Mouse (Mus musculus): ENCODE measurements around the gene Smyd1. TPM values are rescaled to one million over a fixed set of nuclear protein-coding genes. Genes with fewer than 3 reads are reported as not detected.
"Not testable (repeated sequence)": the region's sequence is repeated elsewhere in the genome, so short reads cannot be mapped to it uniquely, and the experiment has no call there.

Smyd1 gene
- total and polyA plus RNA-seq, 3 experiments: 0.16 TPM; not detected in 2

DNA sequence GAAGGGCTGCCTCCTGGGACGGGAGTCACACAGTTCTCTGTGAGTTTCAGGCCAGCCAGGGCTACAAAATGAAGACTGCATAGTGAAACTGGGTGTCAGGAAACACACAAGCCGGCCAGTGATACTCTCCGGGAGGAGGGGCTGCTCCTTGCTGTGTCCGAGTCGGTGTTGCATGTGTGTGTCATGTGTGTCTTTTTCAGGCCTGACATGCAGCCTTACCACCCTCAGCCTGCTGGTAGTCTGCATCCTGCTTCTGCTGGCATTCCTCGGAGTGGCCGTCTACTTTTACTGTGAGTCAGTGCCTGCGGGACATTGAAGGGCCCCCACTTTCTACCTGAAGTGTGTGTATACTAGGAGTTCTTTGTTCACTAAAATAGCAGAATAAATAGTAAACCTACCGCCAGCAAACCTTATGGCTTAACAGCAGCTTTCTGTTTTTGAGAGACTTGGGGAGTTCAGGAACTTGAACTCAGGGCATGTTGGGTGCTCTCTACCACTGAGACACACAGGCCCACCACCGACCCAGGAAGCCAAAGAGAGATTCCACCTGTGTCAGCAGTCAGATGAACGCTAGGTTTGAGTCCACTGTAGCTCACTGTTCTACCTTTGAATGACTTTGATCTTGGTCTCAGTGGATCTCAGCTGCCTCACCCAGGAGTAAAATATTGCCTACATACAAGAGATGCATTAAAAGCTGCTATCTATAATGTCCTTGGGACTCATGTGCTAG is 10.4 kb upstream of the Smyd1 start:
- H3K36me3 ChIP-seq (replicated peaks): no peaks in the 10 kb centered on the region
- H3K9me3 ChIP-seq (replicated peaks): no peaks in the 10 kb centered on the region
- peaks cover 17% of the 10 kb centered on the region for H3K27me3 ChIP-seq (ENCODE audit: insufficient read depth, low read length)
- TF ChIP-seq POLR2AphosphoS5 (IDR thresholded peaks at IDR 0.05; ENCODE audit: insufficient replicate concordance, low read depth, low read length): no peak
- no peak for TF ChIP-seq TAL1 (conservative IDR thresholded peaks at IDR 0.05; ENCODE audit: low read depth, low read length)
- TF ChIP-seq GATA1 (IDR thresholded peaks at IDR 0.05; ENCODE audit: borderline replicate concordance, low read length): no peak
- no peak for TF ChIP-seq CTCF (IDR thresholded peaks at IDR 0.05; ENCODE audit: low read depth, low read length)
- no peak for TF ChIP-seq GATA2 (IDR thresholded peaks at IDR 0.05; ENCODE audit: borderline replicate concordance, low read depth, low read length)
- no peak overlapping the region for H3K4me3 ChIP-seq (ENCODE audit: low read depth, low read length)
- H3K4me1 ChIP-seq (ENCODE audit: insufficient read depth, low read depth, low read length): no peaks in the 10 kb centered on the region
- ATAC-seq (ENCODE audit: extremely low read depth, insufficient number of reproducible peaks, low FRiP score, poor library complexity, severe bottlenecking): no peak
- DNase-seq (ENCODE audit: low spot score): no peak

DNA sequence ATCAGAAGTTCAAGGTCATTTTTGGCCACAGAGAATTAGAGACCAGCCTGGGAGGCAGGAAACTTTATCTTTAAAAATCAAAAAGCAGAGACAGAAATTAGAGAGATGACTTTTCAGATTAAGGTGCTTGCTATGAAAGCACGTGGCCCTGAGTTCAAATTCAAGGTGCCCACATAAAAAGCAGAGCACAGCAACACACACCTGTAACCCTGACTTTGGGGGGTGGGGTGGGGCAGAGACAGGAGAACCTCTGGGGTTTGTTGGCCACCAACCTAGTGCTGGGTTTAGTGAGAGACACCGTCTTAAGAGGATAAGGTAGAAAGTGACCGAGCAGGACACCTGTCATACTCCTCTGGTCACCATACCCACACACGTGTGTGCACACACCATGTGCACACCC is 9.5 kb upstream of the Smyd1 start:
- not testable (repeated sequence) for H3K4me1 ChIP-seq (ENCODE audit: insufficient read depth, low read depth, low read length)

DNA sequence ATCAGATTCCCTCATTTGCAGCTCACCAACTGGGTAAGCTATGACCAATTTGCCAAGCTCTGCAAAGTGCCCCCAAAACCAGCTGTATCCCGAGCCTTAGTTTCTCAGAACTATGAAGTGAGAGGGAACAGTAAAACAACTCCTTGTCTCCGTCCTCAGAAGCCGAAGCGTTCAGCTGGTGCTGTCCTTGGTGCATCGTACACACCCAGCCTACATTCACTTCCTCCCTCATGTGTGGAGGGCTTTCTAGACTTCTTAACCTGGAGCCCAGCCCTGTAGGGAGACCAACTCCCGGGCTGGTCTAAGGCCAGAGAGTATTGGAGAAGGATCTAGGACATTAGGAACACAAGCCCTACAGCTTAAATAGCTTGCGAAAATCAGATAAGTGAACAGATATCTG is 8.5 kb upstream of the Smyd1 start:
- TF ChIP-seq GATA2 (IDR thresholded peaks at IDR 0.05; ENCODE audit: borderline replicate concordance, low read depth, low read length) (no peak), POLR2AphosphoS5 (IDR thresholded peaks at IDR 0.05; ENCODE audit: insufficient replicate concordance, low read depth, low read length) (no peak), CTCF (IDR thresholded peaks at IDR 0.05; ENCODE audit: low read depth, low read length) (no peak), TAL1 (conservative IDR thresholded peaks at IDR 0.05; ENCODE audit: low read depth, low read length) (no peak), GATA1 (IDR thresholded peaks at IDR 0.05; ENCODE audit: borderline replicate concordance, low read length) (no peak)
- Histone ChIP-seq H3K4me1 (ENCODE audit: insufficient read depth, low read depth, low read length) (no peaks in the 10 kb centered on the region), H3K9me3 (replicated peaks) (no peaks in the 10 kb centered on the region), H3K4me3 (ENCODE audit: low read depth, low read length) (no peak overlapping the region), H3K27me3 (ENCODE audit: insufficient read depth, low read length) (peaks cover 18% of the 10 kb centered on the region), H3K36me3 (replicated peaks) (no peaks in the 10 kb centered on the region)
- DNase-seq (ENCODE audit: low spot score): no peak
- no peak for ATAC-seq (ENCODE audit: extremely low read depth, insufficient number of reproducible peaks, low FRiP score, poor library complexity, severe bottlenecking)

More for the DNA sequence above, 9.5 kb upstream of the Smyd1 start:
- not testable (repeated sequence) for H3K4me3 ChIP-seq (ENCODE audit: low read depth, low read length); ATAC-seq (ENCODE audit: extremely low read depth, insufficient number of reproducible peaks, low FRiP score, poor library complexity, severe bottlenecking); H3K36me3 ChIP-seq (replicated peaks); H3K9me3 ChIP-seq (replicated peaks); DNase-seq (ENCODE audit: low spot score)
- H3K27me3 ChIP-seq (ENCODE audit: insufficient read depth, low read length): peaks cover 15% of the 10 kb centered on the region

DNA sequence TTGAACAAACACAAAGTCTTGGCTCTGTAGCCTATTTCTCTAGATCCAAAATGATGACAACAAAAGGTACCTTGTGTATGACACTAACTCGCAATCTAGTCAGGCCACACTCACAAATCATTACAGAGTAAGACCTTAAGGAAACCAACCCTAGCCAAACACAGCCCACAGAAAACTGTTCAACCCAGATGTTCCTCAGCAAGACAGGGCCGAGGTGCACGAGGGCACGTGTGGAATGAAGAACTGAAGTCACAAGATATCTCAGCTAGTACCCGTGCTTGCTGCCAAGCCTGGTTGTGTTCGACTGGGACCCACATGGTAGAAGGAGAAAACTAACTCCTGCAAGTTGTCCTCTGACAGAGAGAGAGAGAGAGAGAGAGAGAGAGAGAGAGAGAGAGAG is 7.8 kb upstream of the Smyd1 start:
- TF ChIP-seq TAL1 (conservative IDR thresholded peaks at IDR 0.05; ENCODE audit: low read depth, low read length) (no peak), CTCF (IDR thresholded peaks at IDR 0.05; ENCODE audit: low read depth, low read length) (no peak), GATA2 (IDR thresholded peaks at IDR 0.05; ENCODE audit: borderline replicate concordance, low read depth, low read length) (no peak), GATA1 (IDR thresholded peaks at IDR 0.05; ENCODE audit: borderline replicate concordance, low read length) (no peak), POLR2AphosphoS5 (IDR thresholded peaks at IDR 0.05; ENCODE audit: insufficient replicate concordance, low read depth, low read length) (no peak)
- DNase-seq (ENCODE audit: low spot score) (no peak), ATAC-seq (ENCODE audit: extremely low read depth, insufficient number of reproducible peaks, low FRiP score, poor library complexity, severe bottlenecking) (no peak)
- Histone ChIP-seq H3K9me3 (replicated peaks) (no peaks in the 10 kb centered on the region), H3K4me1 (ENCODE audit: insufficient read depth, low read depth, low read length) (no peaks in the 10 kb centered on the region), H3K36me3 (replicated peaks) (no peaks in the 10 kb centered on the region), H3K4me3 (ENCODE audit: low read depth, low read length) (no peak overlapping the region), H3K27me3 (ENCODE audit: insufficient read depth, low read length) (peaks cover 15% of the 10 kb centered on the region)

DNA sequence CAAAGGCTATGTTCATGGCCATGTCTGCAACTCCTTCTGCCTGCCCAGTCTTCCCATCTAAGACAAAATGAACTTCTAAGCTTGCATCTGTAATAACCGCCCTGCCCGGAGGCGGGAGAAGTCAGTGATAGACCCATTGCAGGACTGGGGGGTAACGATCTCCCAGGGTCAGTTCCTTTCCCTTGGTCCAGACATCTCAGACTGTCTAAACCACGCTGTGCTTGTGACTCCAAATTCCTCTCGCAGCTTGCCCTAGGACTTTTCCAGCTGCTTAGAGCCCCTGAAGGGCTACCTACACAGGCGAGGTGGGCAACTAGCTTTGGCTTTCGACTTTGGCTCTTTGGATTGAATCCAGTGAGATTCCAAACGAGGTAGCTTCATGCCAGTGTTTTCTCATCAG is 2.8 kb upstream of the Smyd1 start:
- H3K9me3 ChIP-seq (replicated peaks): no peaks in the 10 kb centered on the region
- no peak for ATAC-seq (ENCODE audit: extremely low read depth, insufficient number of reproducible peaks, low FRiP score, poor library complexity, severe bottlenecking)
- no peaks in the 10 kb centered on the region for H3K36me3 ChIP-seq (replicated peaks)
- TF ChIP-seq GATA2 (IDR thresholded peaks at IDR 0.05; ENCODE audit: borderline replicate concordance, low read depth, low read length) (no peak), TAL1 (conservative IDR thresholded peaks at IDR 0.05; ENCODE audit: low read depth, low read length) (no peak), POLR2AphosphoS5 (IDR thresholded peaks at IDR 0.05; ENCODE audit: insufficient replicate concordance, low read depth, low read length) (no peak), CTCF (IDR thresholded peaks at IDR 0.05; ENCODE audit: low read depth, low read length) (no peak), GATA1 (IDR thresholded peaks at IDR 0.05; ENCODE audit: borderline replicate concordance, low read length) (no peak)
- H3K4me3 ChIP-seq (ENCODE audit: low read depth, low read length): no peak overlapping the region
- no peak for DNase-seq (ENCODE audit: low spot score)
- H3K27me3 ChIP-seq (ENCODE audit: insufficient read depth, low read length): peaks cover 11% of the 10 kb centered on the region; the same call in 1 of the 2 replicates
- H3K4me1 ChIP-seq (ENCODE audit: insufficient read depth, low read depth, low read length): no peaks in the 10 kb centered on the region

DNA sequence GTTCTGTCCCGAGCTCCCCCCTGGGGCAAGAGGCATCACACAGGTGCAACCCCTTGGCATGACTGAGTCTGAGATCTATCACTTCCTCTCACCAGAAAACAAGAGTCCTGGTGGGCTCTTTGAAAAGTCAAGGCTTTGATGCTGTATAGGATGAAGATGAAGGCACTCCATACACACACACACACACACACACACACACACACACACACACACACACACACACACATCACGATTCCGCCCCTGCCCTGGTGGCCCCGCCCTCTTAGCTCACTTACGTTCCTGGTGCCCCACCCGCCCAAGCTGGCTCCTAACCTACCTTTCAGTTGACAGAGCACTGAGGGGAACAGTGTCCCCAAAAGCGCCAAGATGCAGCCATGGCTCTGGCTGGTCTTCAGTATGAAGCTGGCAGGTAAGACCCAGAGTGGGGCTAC is 473 bp upstream of the Smyd1 start, which contains the start of gene Cd8b1:
Cd8b1 (plus strand) TSS at position 298 of the 431 bp plus-strand sequence.
- ATAC-seq (ENCODE audit: extremely low read depth, insufficient number of reproducible peaks, low FRiP score, poor library complexity, severe bottlenecking): no peak
- no peak within 1 kb of the TSS for H3K4me3 ChIP-seq (ENCODE audit: low read depth, low read length)
- H3K4me1 ChIP-seq (ENCODE audit: insufficient read depth, low read depth, low read length): no peaks in the 10 kb centered on the region
- TF ChIP-seq GATA2 (IDR thresholded peaks at IDR 0.05; ENCODE audit: borderline replicate concordance, low read depth, low read length): no peak
- no peak for TF ChIP-seq TAL1 (conservative IDR thresholded peaks at IDR 0.05; ENCODE audit: low read depth, low read length)
- TF ChIP-seq POLR2AphosphoS5 (IDR thresholded peaks at IDR 0.05; ENCODE audit: insufficient replicate concordance, low read depth, low read length): no peak
- TF ChIP-seq GATA1 (IDR thresholded peaks at IDR 0.05; ENCODE audit: borderline replicate concordance, low read length): no peak
- no peak for TF ChIP-seq CTCF (IDR thresholded peaks at IDR 0.05; ENCODE audit: low read depth, low read length)
- no peaks in the 10 kb centered on the region for H3K9me3 ChIP-seq (replicated peaks)
- no peak for DNase-seq (ENCODE audit: low spot score)
- H3K36me3 ChIP-seq (replicated peaks): no peaks in the 10 kb centered on the region
- peaks cover 6% of the 10 kb centered on the region; the same call in 1 of the 2 replicates for H3K27me3 ChIP-seq (ENCODE audit: insufficient read depth, low read length)

All from G1E (cell line).